Mouse (Mus musculus): ENCODE measurements around the gene Ripor3. TPM values are rescaled to one million over a fixed set of nuclear protein-coding genes. Genes with fewer than 3 reads are reported as not detected.
A peak's percentile ranks its signal among the peaks of the same experiment; 100 is the strongest.

Ripor3 gene
- polyA plus RNA-seq, 1 experiment from 2014 or later: 0.12 TPM

GRCm38 (mm10) chr2:167932727-167933231 lies 77.6 kb downstream of the Ripor3 start:
- 2% methylated on average over 18 of the region's 18 CpGs for WGBS
- no peaks in the 10 kb centered on the region for H3K36me3 ChIP-seq (ENCODE audit: control insufficient read depth, insufficient read depth, low read length)
- peak overlapping the region; percentile 90 for H3K9ac ChIP-seq (ENCODE audit: low read length)
- ATAC-seq (ENCODE audit: insufficient read depth, low FRiP score, low TSS enrichment) (peak; percentile 61), DNase-seq (ENCODE audit: low spot score) (peak; percentile 40)
- peaks cover 9% of the 10 kb centered on the region for H3K4me1 ChIP-seq (ENCODE audit: control insufficient read depth, insufficient read depth, low read length)
- H3K27ac ChIP-seq (ENCODE audit: low read depth, low read length): peak overlapping the region; percentile 62; the same call in 1 of the 2 replicates
- no peaks in the 10 kb centered on the region for H3K27me3 ChIP-seq (ENCODE audit: control insufficient read depth, insufficient read depth, low read length)
- peak overlapping the region; percentile 49 for H3K4me2 ChIP-seq (ENCODE audit: low read depth)
- peak overlapping the region; percentile 96 for H3K4me3 ChIP-seq (ENCODE audit: low read depth, low read length)
- H3K9me3 ChIP-seq (ENCODE audit: control insufficient read depth, low read length): no peaks in the 10 kb centered on the region

GRCm38 (mm10) chr2:167931985-167932726 lies 78.3 kb downstream of the Ripor3 start, which contains the start of gene Ptpn1:
Ptpn1 (plus strand) TSS chr2:167932057.
- H3K27me3 ChIP-seq (ENCODE audit: control insufficient read depth, insufficient read depth, low read length): no peaks in the 10 kb centered on the region
- WGBS: 0% methylated on average over 87 of the region's 99 CpGs
- peak within 1 kb of the TSS; percentile 62; the same call in 1 of the 2 replicates for H3K27ac ChIP-seq (ENCODE audit: low read depth, low read length)
- no peaks in the 10 kb centered on the region for H3K9me3 ChIP-seq (ENCODE audit: control insufficient read depth, low read length)
- ATAC-seq (ENCODE audit: insufficient read depth, low FRiP score, low TSS enrichment) (peak; percentile 97), DNase-seq (ENCODE audit: low spot score) (peak; percentile 96)
- H3K4me2 ChIP-seq (ENCODE audit: low read depth): peak within 1 kb of the TSS; percentile 49
- H3K4me3 ChIP-seq (ENCODE audit: low read depth, low read length): peak within 1 kb of the TSS; percentile 96
- H3K36me3 ChIP-seq (ENCODE audit: control insufficient read depth, insufficient read depth, low read length): no peaks in the 10 kb centered on the region
- peaks cover 9% of the 10 kb centered on the region for H3K4me1 ChIP-seq (ENCODE audit: control insufficient read depth, insufficient read depth, low read length)
- H3K9ac ChIP-seq (ENCODE audit: low read length): peak within 1 kb of the TSS; percentile 90

GRCm38 (mm10) chr2:167930975-167931374 lies 79.4 kb downstream of the Ripor3 start:
- Histone ChIP-seq H3K4me1 (ENCODE audit: control insufficient read depth, insufficient read depth, low read length) (peaks cover 9% of the 10 kb centered on the region), H3K4me2 (ENCODE audit: low read depth) (no peak overlapping the region; the same call in 1 of the 2 replicates), H3K4me3 (ENCODE audit: low read depth, low read length) (no peak overlapping the region), H3K27me3 (ENCODE audit: control insufficient read depth, insufficient read depth, low read length) (no peaks in the 10 kb centered on the region), H3K27ac (ENCODE audit: low read depth, low read length) (no peak overlapping the region), H3K9me3 (ENCODE audit: control insufficient read depth, low read length) (no peaks in the 10 kb centered on the region), H3K9ac (ENCODE audit: low read length) (no peak overlapping the region), H3K36me3 (ENCODE audit: control insufficient read depth, insufficient read depth, low read length) (no peaks in the 10 kb centered on the region)
- ATAC-seq (ENCODE audit: insufficient read depth, low FRiP score, low TSS enrichment): no peak
- WGBS: 89% methylated on average over 3 of the region's 3 CpGs
- no peak for DNase-seq (ENCODE audit: low spot score)

Other genes starting within 250 kb of the Ripor3 start
- 84.3 and 98.9 TPM in 2 replicates for gene Ptpn1, start 78.6 kb downstream of the Ripor3 start, polyA plus RNA-seq (2014; fragmentation: Nextera tagmentation; extraction: Ambion mirVana)
- gene Pard6b, start 70.4 kb upstream of the Ripor3 start, polyA plus RNA-seq (2014; fragmentation: Nextera tagmentation; extraction: Ambion mirVana): 6.7 and 7.8 TPM in 2 replicates
- 14.1 and 14.2 TPM in 2 replicates for gene Adnp, start 196.5 kb upstream of the Ripor3 start, polyA plus RNA-seq (2014; fragmentation: Nextera tagmentation; extraction: Ambion mirVana)
- gene Gm20716, start 219.7 kb upstream of the Ripor3 start, polyA plus RNA-seq (2014; fragmentation: Nextera tagmentation; extraction: Ambion mirVana): 26.5 and 26.8 TPM in 2 replicates
- gene Dpm1, start 220.0 kb upstream of the Ripor3 start, polyA plus RNA-seq (2014; fragmentation: Nextera tagmentation; extraction: Ambion mirVana): 48.7 and 54.0 TPM in 2 replicates
- gene Mocs3, start 220.0 kb upstream of the Ripor3 start, polyA plus RNA-seq (2014; fragmentation: Nextera tagmentation; extraction: Ambion mirVana): 8.2 and 8.9 TPM in 2 replicates